Mouse (Mus musculus) kidney, embryonic 16.5 days (tissue): ENCODE measurements around the gene Clic1. TPM values are rescaled to one million over a fixed set of nuclear protein-coding genes. Genes with fewer than 3 reads are reported as not detected.

Source experiments
- polyA plus RNA-seq: library from polyadenylated mRNA; unstranded; fragments of >200 nt; fragmentation: Nextera tagmentation; extraction: Ambion mirVana; gene quantifications from 2 replicates; pipeline ENCODE4 v1.2.1, GENCODE M21; 2015

Gene Clic1
- polyA plus RNA-seq, 1 experiment from 2014 or later: 341 TPM

Other genes starting within 250 kb of the Clic1 start
- 38.4 and 41.9 TPM in 2 replicates for gene Cyp21a1, start 245.4 kb upstream of the Clic1 start, polyA plus RNA-seq
- gene Stk19, start 213.0 kb upstream of the Clic1 start, polyA plus RNA-seq: 31.7 and 34.7 TPM in 2 replicates
- 71.0 and 77.9 TPM in 2 replicates for gene Dxo, start 212.9 kb upstream of the Clic1 start, polyA plus RNA-seq
- 59.3 and 62.0 TPM in 2 replicates for gene Skiv2l, start 199.8 kb upstream of the Clic1 start, polyA plus RNA-seq
- 117 and 121 TPM in 2 replicates for gene Nelfe, start 199.6 kb upstream of the Clic1 start, polyA plus RNA-seq
- 15.1 and 17.3 TPM in 2 replicates for gene Cfb, start 187.4 kb upstream of the Clic1 start, polyA plus RNA-seq
- 3.5 and 4.3 TPM in 2 replicates for gene Zbtb12, start 170.5 kb upstream of the Clic1 start, polyA plus RNA-seq
- not detected in 2 replicates for gene Gm20547, start 167.9 kb upstream of the Clic1 start, polyA plus RNA-seq
- 4.6 and 5.7 TPM in 2 replicates for gene C2, start 151.7 kb upstream of the Clic1 start, polyA plus RNA-seq
- gene Ehmt2, start 151.5 kb upstream of the Clic1 start, polyA plus RNA-seq: 89.9 and 92.8 TPM in 2 replicates
- 17.9 and 18.9 TPM in 2 replicates for gene Slc44a4, start 135.5 kb upstream of the Clic1 start, polyA plus RNA-seq
- gene Neu1, start 118.7 kb upstream of the Clic1 start, polyA plus RNA-seq: 50.0 and 54.1 TPM in 2 replicates
- gene Hspa1b, start 90.7 kb upstream of the Clic1 start, polyA plus RNA-seq: 0.76 and 0.80 TPM in 2 replicates
- not detected in 2 replicates for gene Gm20481, start 80.1 kb upstream of the Clic1 start, polyA plus RNA-seq
- gene Hspa1a, start 77.8 kb upstream of the Clic1 start, polyA plus RNA-seq: 11.2 and 13.4 TPM in 2 replicates
- gene Hspa1l, start 77.3 kb upstream of the Clic1 start, polyA plus RNA-seq: 1.0 and 1.3 TPM in 2 replicates
- 206 and 230 TPM in 2 replicates for gene Lsm2, start 68.1 kb upstream of the Clic1 start, polyA plus RNA-seq
- 132 and 137 TPM in 2 replicates for gene Vars, start 49.0 kb upstream of the Clic1 start, polyA plus RNA-seq
- gene Vwa7, start 33.4 kb upstream of the Clic1 start, polyA plus RNA-seq: 0.21 and 0.31 TPM in 2 replicates
- 5.7 and 7.1 TPM in 2 replicates for gene Sapcd1, start 21.9 kb upstream of the Clic1 start, polyA plus RNA-seq
- gene Msh5, start 3.2 kb upstream of the Clic1 start, polyA plus RNA-seq: 4.5 and 6.9 TPM in 2 replicates
- 375 and 376 TPM in 2 replicates for gene Ddah2, start 9.1 kb downstream of the Clic1 start, polyA plus RNA-seq
- gene Ly6g6c, start 15.4 kb downstream of the Clic1 start, polyA plus RNA-seq: not detected in 2 replicates
- 0.49 and 0.52 TPM in 2 replicates for gene Mpig6b, start 16.2 kb downstream of the Clic1 start, polyA plus RNA-seq
- gene Ly6g6e, start 26.9 kb downstream of the Clic1 start, polyA plus RNA-seq: 1.1 and 2.0 TPM in 2 replicates
- gene Ly6g6d, start 28.1 kb downstream of the Clic1 start, polyA plus RNA-seq: 4.4 and 4.6 TPM in 2 replicates
- gene Ly6g6f, start 35.6 kb downstream of the Clic1 start, polyA plus RNA-seq: 0.26 TPM in 1 of 2 replicates, not detected in the other
- gene Abhd16a, start 39.3 kb downstream of the Clic1 start, polyA plus RNA-seq: 115 and 118 TPM in 2 replicates
- gene Ly6g5c, start 58.3 kb downstream of the Clic1 start, polyA plus RNA-seq: not detected in 2 replicates
- 0.89 and 1.5 TPM in 2 replicates for gene Ly6g5b, start 65.5 kb downstream of the Clic1 start, polyA plus RNA-seq
- 22.3 and 23.7 TPM in 2 replicates for gene Gpank1, start 71.5 kb downstream of the Clic1 start, polyA plus RNA-seq
- gene Csnk2b, start 72.1 kb downstream of the Clic1 start, polyA plus RNA-seq: 293 and 308 TPM in 2 replicates
- gene D17H6S53E, start 76.4 kb downstream of the Clic1 start, polyA plus RNA-seq: 8.5 and 12.0 TPM in 2 replicates
- 22.2 and 27.5 TPM in 2 replicates for gene Apom, start 82.1 kb downstream of the Clic1 start, polyA plus RNA-seq
- gene Bag6, start 85.2 kb downstream of the Clic1 start, polyA plus RNA-seq: 56.4 TPM in 2 replicates
- gene Prrc2a, start 114.9 kb downstream of the Clic1 start, polyA plus RNA-seq: 166 and 215 TPM in 2 replicates
- 8.3 and 9.2 TPM in 2 replicates for gene Aif1, start 126.1 kb downstream of the Clic1 start, polyA plus RNA-seq
- gene Lst1, start 138.5 kb downstream of the Clic1 start, polyA plus RNA-seq: 10.7 and 12.8 TPM in 2 replicates
- gene Ltb, start 144.5 kb downstream of the Clic1 start, polyA plus RNA-seq: 0.66 and 1.2 TPM in 2 replicates
- 0.15 and 0.28 TPM in 2 replicates for gene Tnf, start 152.0 kb downstream of the Clic1 start, polyA plus RNA-seq
- gene Lta, start 155.4 kb downstream of the Clic1 start, polyA plus RNA-seq: 0.13 TPM in 1 of 2 replicates, not detected in the other
- gene Gm16181, start 170.9 kb downstream of the Clic1 start, polyA plus RNA-seq: 0.56 and 0.62 TPM in 2 replicates
- 5.8 and 8.5 TPM in 2 replicates for gene Atp6v1g2, start 183.7 kb downstream of the Clic1 start, polyA plus RNA-seq
- gene Nfkbil1, start 185.8 kb downstream of the Clic1 start, polyA plus RNA-seq: 11.6 TPM in 2 replicates
- gene Ddx39b, start 191.8 kb downstream of the Clic1 start, polyA plus RNA-seq: 553 and 556 TPM in 2 replicates
- 73.6 and 87.2 TPM in 2 replicates for gene H2-D1, start 212.8 kb downstream of the Clic1 start, polyA plus RNA-seq